Mouse (Mus musculus): ENCODE data around the gene Gripap1.
A peak's percentile ranks its signal among the peaks of the same experiment; 100 is the strongest.
"Not testable (repeated sequence)": the region's sequence is repeated elsewhere in the genome, so short reads cannot be mapped to it uniquely, and the experiment has no call there.

Gripap1 gene

GRCm38 (mm10) chrX:7779294-7779693 is 10.3 kb upstream of the Gripap1 start:
- DNase-seq, result no peak

DNA sequence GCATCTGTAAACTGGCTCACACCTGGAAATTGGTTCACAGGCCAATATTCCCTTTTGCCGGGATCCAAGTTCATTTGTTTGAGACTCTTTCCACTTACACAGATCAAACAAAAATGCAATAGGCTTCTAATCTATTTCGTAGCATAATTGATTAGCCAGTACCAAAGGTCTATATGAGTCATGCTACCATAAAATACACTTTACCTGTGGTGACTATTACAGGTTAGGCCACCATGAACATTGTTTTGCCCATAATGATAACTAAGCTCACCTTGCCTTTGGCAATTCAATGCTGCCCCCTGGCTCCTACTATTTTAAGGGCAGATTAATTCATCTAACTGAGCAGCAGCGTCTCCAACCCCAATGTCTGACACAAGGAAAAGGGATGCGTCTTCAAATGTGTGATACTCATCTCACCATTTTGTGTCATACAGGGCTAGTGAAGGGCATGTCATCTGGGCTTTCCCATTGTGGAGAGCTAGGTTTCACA is 6.9 kb upstream of the Gripap1 start:
- no peak for DNase-seq

- no peak for DNase-seq
These were observed 744 bp downstream of the Gripap1 start for GRCm38 (mm10) chrX:7790309-7790708.

DNA sequence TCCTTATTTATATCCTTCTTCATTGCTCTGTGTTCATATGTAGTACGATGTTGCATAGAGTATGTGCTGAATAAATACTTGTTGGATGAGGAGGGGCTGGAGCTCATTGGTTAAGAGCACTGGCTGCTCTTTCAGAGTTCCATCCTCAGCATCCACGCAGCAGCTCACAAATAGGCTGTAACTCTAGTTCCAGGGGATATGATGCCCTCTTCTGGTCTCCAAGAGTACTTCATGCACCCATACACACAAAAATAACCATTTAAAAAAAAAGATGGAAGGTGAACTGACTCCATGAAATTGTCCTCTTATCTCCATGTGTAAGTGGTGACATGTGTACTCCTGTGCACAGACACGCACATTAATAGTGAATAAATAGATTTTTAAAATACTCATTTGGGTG is 3.8 kb downstream of the Gripap1 start:
- DNase-seq, result no peak

DNA sequence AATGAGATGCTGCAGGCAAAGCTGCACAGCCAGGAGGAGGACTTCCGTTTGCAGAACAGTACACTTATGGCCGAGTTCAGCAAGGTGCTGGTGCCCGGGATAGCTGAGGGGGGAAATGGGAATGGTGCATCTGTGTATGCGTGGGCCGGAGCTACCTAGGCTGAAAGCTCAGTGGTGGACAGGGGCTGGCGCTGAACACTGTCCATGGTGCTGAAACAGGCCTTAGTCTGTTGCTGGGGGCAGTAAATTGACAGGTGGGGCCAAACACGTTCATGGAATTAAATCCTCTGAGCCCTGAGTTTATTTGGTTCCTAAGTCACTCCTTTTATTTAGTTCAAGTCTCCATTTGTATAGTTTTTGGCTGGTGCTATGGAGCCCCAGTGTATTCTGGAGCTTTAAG is 5.5 kb downstream of the Gripap1 start:
- peak in 1 of 2 experiments; percentile 28 for DNase-seq

GRCm38 (mm10) chrX:7797327-7797726 is 7.8 kb downstream of the Gripap1 start:
- no peak for DNase-seq

GRCm38 (mm10) chrX:7802157-7802556 is 12.6 kb downstream of the Gripap1 start:
- DNase-seq, result not testable (repeated sequence)

GRCm38 (mm10) chrX:7815016-7815415 is 25.5 kb downstream of the Gripap1 start:
- DNase-seq, result not testable (repeated sequence)

- DNase-seq, result no peak
These were observed 32.6 kb downstream of the Gripap1 start, which contains the start of gene Kcnd1 for GRCm38 (mm10) chrX:7821865-7822779. Kcnd1 (plus strand) TSS chrX:7822289.

- no peak for DNase-seq
These were observed 47.6 kb downstream of the Gripap1 start for GRCm38 (mm10) chrX:7837146-7837545.

GRCm38 (mm10) chrX:7840842-7841162 is 51.2 kb downstream of the Gripap1 start:
- no peak for DNase-seq

GRCm38 (mm10) chrX:7841163-7842162 is 51.9 kb downstream of the Gripap1 start, which contains the start of gene Otud5:
Otud5 (plus strand) TSS chrX:7841364.
- DNase-seq, result peak; percentile 95 to 97

DNA sequence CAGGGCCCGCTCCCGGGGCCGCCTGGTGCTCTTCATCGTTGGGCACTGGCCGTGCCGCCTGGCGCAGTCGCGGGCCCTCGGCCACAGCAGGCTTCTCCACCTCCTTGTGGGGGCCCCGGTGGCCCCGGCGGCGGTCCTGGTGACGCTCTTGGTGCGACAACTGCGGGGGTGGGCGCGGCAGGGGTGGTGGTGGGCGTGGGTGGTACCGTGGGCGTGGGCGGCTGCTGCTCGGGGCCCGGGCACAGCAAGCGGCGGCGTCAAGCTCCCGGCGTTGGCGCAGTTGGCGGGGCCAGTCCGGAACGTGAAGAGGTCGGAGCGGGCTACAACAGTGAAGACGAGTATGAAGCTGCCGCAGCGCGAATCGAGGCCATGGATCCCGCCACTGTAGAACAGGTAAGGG is 52.8 kb downstream of the Gripap1 start:
- peak; percentile 5 to 7 for DNase-seq

DNA sequence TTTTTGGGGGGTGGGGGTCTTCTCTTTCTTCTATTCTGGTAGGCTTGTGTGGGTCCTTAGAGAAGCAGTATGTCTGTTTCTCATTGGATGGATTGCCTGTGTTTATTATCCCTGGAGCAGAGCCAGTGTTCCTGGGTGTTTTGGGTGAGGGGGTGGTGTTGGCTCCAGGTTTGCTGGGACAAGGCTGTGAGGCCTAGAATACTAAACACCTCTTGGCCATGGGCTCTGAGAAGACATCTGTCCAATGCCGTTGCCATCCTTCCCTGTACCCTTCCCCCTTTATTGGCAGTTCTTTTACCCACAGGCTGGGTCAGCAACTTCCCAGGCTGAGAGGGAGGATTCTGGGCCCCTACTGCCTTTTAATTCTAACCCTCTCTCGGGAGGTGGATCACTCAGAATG is 58.3 kb downstream of the Gripap1 start:
- DNase-seq, result no peak

DNA sequence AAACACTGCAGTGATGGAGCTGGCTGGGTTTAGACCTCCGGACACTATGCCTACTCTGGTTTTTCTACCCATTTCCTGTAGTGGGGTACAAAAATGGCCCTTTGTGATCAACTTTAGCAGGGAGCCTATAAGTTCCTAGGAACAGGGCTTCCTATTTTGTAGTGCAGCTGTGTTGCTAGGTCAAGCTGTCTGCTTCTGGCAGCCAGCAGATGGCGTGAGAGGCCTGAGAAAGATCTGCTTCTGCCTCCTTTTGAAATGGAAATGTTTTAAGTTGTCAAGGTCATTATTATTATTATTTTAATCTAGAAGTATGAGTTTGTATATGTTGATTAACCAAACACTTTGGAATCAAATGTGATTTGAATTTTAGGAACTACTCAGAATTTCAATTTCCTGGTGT is 65.0 kb downstream of the Gripap1 start:
- peak; percentile 17 to 31 for DNase-seq

- no peak for DNase-seq
These were observed 69.7 kb downstream of the Gripap1 start for GRCm38 (mm10) chrX:7859191-7859753.

- DNase-seq, result no peak
These were observed 73.6 kb downstream of the Gripap1 start for GRCm38 (mm10) chrX:7863181-7863580.

DNA sequence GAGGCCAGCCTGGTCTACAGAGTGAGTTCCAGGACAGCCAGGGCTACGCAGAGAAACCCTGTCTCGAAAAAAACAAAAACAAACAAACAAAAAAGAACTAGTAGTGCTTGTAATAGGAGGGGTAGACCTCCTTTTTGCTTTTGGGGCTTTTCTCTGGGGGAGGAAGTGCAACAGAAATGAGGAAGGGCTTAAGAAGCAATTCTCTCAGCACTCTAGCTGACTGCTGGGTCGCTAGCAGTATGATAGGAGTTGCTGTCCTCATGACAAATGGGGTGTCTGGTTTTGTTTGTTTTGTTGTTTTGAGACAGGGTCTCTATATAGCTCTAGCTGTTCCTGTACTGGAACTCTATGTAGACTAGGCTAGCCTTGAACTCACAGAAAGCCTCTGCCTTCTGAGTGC is 75.0 kb downstream of the Gripap1 start:
- DNase-seq, result no peak

DNA sequence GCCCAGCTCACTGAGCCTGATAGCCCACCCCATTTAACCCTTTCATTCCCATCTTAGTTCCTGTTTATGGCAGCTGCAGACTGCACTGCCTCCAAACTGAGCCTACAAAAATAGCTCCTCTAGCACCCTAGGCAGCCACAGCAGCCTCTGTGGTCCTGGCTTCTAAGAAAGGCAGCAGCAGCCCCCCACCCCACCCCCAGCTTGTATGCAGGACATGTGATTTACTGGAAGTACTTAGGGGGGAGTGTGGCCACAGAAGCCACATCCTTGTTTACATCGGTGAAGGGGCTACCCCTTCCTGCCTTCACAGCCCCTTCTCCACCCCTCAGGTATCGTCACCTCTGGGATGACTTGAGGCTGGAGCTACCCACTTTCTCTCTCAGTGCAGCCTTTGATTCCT is 75.8 kb downstream of the Gripap1 start:
- no peak for DNase-seq

- no peak for DNase-seq
These were observed 76.2 kb downstream of the Gripap1 start for GRCm38 (mm10) chrX:7865786-7866185.

GRCm38 (mm10) chrX:7867141-7867540 is 77.6 kb downstream of the Gripap1 start:
- DNase-seq, result no peak

- DNase-seq, result no peak
These were observed 78.9 kb downstream of the Gripap1 start for GRCm38 (mm10) chrX:7868506-7868905.

DNA sequence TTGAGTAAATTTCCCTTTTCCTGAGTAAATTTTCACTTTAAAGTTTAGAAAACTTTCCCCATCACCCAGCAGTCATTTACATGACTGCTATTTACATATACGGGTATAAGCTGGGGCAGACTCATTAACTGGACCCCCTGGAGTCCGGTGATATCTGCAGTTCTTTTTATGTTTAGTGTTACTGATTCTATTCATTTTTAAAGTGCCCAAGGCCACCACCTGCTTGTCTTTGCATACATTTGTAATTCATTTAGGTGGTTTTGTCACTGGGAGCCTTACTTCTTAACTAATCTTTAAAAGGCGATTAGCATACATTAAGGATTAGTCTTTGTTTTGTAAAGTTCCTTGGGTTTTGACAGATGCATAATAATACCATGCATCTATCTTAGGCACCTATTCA is 80.3 kb downstream of the Gripap1 start:
- no peak for DNase-seq

All from lung, adult 18-20 months (tissue).